Mouse (Mus musculus): ENCODE results near the gene Gpatch3. TPM values are rescaled to one million over a fixed set of nuclear protein-coding genes. Genes with fewer than 3 reads are reported as not detected.

Gene Gpatch3
- polyA plus RNA-seq (2015; fragmentation: Illumina TruSeq; extraction: RNeasy Lipid Tissue Mini Kit (QIAGEN cat#74804); ENCODE audit: insufficient read depth, low read depth, low replicate concordance): 1.6 TPM

DNA sequence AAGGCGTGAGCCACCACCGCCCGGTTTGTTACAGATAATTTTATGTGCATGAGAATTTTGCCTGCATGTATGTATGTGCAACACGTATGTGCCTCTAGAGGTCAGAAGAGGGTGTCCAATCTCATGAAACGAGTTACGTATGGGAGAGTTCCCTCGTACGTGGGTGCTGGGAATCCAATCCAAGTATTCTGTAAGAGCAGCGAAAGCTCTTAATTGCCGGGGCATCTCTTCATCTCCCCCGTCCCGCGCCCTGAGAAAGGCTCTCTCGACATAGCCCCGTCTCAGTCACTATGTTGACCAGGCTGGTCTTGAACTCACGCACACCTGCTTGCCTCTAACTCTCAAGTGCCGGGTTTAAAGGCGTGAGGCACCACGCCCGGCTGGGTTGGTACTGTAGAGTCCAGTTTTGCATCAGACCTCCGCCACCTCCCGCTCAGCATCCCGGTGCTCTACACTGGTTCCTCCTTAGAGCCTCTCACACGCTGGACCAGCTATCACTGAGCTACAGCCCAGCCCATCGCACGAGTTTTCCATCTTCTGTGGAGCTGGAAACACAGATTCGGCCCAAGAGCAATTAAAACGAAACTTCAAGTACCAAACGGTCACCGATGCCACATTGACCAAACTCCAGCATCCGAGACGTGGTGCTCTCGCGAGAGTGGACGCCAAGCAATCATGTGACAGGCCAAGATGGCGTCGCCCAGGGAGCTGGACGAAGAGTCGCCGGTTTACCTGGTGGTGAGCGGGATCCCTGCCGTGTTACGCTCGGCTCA is at the start of gene Gpatch3:
Gene Gpatch3 (plus strand): TSS at position 676 of the 773 bp plus-strand sequence.

DNA sequence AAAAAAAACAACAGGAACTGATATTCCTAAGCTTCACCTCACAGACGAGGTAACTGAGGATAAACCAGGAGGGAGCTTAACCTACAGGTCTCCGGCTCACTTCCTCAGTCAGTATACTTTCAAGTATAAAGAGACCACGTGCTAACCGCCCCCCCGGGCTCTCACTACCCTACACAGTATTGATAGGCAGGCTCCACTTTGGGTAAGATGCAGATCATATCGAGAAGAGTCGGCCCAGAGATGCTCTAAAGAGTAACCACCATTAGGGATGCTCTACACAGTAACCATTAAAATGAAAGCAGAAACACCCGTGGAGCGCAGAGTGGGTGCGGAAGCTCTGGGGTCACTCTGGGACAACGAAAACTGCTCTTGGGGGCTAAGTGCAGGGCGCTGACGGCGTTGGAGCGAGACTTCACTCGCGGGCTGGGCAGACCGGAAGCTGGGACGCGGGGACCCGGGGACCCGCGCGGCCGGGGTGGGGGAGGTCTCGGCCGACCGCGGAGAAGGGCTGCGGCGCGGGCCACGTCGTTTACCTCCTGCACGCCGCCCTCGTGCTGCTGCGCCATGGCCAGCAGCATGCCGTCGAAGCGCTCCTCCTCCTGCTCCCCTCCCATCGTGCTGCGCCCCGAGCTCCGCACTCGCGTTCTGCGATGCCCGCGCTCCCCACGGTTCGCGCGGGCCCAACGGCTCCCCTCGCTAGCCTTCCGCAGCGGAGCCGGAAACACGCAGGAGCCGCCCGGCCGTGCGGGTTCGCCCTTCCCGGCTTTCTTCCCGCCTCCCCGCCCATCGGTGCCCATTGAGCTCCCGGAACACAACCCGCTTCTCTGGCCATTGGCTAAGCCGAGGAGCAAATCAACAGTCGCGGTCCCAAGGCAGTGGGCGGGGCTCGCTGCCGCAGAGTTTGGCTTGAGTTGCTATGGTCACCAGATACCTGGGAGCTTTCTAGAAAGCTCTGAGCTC is 29.0 kb upstream of the Gpatch3 start, which contains the start of gene Nudc:
Gene Nudc (minus strand): TSS at position 725 of the 960 bp plus-strand sequence.

DNA sequence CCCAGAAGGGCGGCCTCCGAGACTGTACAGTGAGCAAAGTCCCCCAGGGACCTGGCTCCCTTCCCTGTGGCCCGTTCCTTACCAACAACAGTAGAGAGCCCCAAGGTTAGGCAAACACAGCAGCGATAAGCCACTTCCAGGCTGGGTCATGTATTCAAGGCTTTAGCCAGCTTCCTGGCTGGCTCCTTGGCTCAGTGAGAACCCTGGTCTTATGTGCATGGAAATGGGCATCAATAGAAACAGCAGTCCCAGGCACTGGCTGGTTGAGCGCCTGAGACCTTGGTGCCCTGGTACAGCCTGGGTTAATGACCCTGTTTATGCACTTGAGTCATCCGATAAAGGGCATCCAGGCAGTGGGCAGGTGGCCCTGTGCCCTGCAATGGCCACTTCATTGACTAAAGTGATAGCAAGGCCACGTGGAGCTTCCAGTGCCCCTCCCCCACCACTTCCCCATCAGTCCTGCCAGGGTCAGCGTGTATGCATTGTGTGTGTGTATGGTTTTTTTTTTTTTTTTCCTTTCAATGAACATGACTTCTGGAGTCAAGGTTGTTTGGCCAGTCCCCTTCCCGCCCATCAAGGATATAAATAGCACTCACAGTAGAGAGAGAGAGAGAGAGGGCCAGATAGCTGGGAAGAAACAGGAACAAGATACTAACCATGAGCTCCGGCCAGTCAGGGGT is 21.6 kb upstream of the Gpatch3 start, which contains the start of gene Nr0b2:
Gene Nr0b2 (plus strand): TSS at position 609 of the 680 bp plus-strand sequence.

DNA sequence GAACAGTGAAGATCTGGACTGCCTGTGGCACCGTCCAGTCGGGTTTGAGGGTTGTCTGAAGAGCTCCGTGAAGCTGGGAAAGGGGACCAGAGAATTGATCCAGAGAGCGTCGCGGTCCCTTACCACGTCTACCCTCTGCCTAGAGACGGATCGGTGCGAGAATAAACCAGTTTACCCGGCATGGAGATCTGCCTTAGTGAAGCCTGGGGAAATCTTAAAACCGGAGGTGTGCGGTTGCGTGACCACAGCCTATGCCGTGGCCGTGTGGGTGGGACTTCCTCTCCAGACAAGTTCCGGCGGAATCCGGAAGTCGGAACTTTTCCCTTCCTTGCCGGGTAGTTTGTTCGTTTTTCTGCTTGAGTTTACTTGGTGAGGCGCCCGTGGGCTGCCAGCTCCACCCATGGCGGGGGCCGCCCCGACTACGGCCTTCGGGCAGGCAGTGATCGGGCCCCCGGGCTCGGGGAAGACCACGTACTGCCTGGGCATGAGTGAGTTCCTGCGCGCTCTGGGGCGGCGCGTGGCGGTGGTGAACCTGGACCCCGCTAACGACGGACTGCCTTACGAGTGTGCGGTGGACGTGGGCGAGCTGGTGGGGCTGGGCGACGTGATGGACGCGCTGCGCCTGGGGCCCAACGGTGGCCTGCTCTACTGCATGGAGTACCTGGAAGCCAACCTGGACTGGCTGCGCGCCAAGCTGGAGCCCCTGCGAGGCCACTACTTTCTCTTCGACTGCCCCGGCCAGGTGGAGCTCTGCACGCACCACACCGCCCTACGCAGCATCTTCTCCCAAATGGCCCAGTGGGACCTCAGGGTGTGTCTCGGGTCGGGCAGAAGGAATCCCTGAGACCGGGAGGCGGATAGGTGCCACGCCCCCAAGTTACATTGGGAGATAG is 9.8 kb downstream of the Gpatch3 start, which contains the start of gene Gpn2:
Gene Gpn2 (plus strand): TSS at position 304 of the 893 bp plus-strand sequence.

DNA sequence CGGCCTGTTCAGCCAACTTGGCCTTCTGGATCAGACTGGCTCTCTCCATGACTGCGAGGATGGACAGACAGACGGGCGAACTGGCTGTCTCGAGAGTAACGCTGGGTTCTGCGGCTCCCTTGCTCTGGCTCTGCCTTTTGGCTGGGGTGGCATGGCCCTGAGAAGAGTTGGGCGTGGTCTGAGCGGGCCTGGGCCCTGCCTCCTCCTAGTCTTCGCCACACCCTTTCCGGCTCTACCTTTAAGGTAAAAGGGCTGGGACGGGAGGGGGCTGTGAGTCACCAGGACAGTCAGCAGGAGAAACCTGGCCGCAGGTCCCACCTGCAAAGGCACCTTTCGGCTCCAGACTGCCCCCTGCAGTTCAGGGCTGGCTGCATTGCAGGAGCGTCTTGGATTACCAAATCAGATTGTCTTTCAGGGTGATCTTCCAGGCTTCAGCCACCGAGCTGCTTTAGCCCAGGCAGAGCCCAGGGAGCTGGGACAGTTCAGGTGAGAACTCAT is 27.2 kb downstream of the Gpatch3 start, which contains the start of gene Sfn:
Gene Sfn (minus strand): TSS at position 448 of the 498 bp plus-strand sequence.

Other genes starting within 250 kb of the Gpatch3 start
- gene Wdtc1, start 221.3 kb upstream of the Gpatch3 start, polyA plus RNA-seq (2015; fragmentation: Illumina TruSeq; extraction: RNeasy Lipid Tissue Mini Kit (QIAGEN cat#74804); ENCODE audit: insufficient read depth, low read depth, low replicate concordance): 7.4 TPM
- gene Slc9a1, start 205.0 kb upstream of the Gpatch3 start, polyA plus RNA-seq (2015; fragmentation: Illumina TruSeq; extraction: RNeasy Lipid Tissue Mini Kit (QIAGEN cat#74804); ENCODE audit: insufficient read depth, low read depth, low replicate concordance): 10.4 TPM
- 2.5 TPM for gene Tent5b, start 94.6 kb upstream of the Gpatch3 start, polyA plus RNA-seq (2015; fragmentation: Illumina TruSeq; extraction: RNeasy Lipid Tissue Mini Kit (QIAGEN cat#74804); ENCODE audit: insufficient read depth, low read depth, low replicate concordance)
- 2.0 TPM for gene Trnp1, start 76.2 kb upstream of the Gpatch3 start, polyA plus RNA-seq (2015; fragmentation: Illumina TruSeq; extraction: RNeasy Lipid Tissue Mini Kit (QIAGEN cat#74804); ENCODE audit: insufficient read depth, low read depth, low replicate concordance)
- gene Kdf1, start 55.8 kb upstream of the Gpatch3 start, polyA plus RNA-seq (2015; fragmentation: Illumina TruSeq; extraction: RNeasy Lipid Tissue Mini Kit (QIAGEN cat#74804); ENCODE audit: insufficient read depth, low read depth, low replicate concordance): 5.3 TPM
- 29.6 TPM for gene Nudc, start 28.7 kb upstream of the Gpatch3 start, polyA plus RNA-seq (2015; fragmentation: Illumina TruSeq; extraction: RNeasy Lipid Tissue Mini Kit (QIAGEN cat#74804); ENCODE audit: insufficient read depth, low read depth, low replicate concordance)
- gene Nr0b2, start 21.4 kb upstream of the Gpatch3 start, polyA plus RNA-seq (2015; fragmentation: Illumina TruSeq; extraction: RNeasy Lipid Tissue Mini Kit (QIAGEN cat#74804); ENCODE audit: insufficient read depth, low read depth, low replicate concordance): 5.4 TPM
- gene Gpn2, start 9.6 kb downstream of the Gpatch3 start, polyA plus RNA-seq (2015; fragmentation: Illumina TruSeq; extraction: RNeasy Lipid Tissue Mini Kit (QIAGEN cat#74804); ENCODE audit: insufficient read depth, low read depth, low replicate concordance): 3.3 TPM
- 2.9 TPM for gene Sfn, start 27.4 kb downstream of the Gpatch3 start, polyA plus RNA-seq (2015; fragmentation: Illumina TruSeq; extraction: RNeasy Lipid Tissue Mini Kit (QIAGEN cat#74804); ENCODE audit: insufficient read depth, low read depth, low replicate concordance)
- 6.9 TPM for gene Zdhhc18, start 75.4 kb downstream of the Gpatch3 start, polyA plus RNA-seq (2015; fragmentation: Illumina TruSeq; extraction: RNeasy Lipid Tissue Mini Kit (QIAGEN cat#74804); ENCODE audit: insufficient read depth, low read depth, low replicate concordance)
- 3.0 TPM for gene Pigv, start 97.9 kb downstream of the Gpatch3 start, polyA plus RNA-seq (2015; fragmentation: Illumina TruSeq; extraction: RNeasy Lipid Tissue Mini Kit (QIAGEN cat#74804); ENCODE audit: insufficient read depth, low read depth, low replicate concordance)
- 9.8 TPM for gene Arid1a, start 182.0 kb downstream of the Gpatch3 start, polyA plus RNA-seq (2015; fragmentation: Illumina TruSeq; extraction: RNeasy Lipid Tissue Mini Kit (QIAGEN cat#74804); ENCODE audit: insufficient read depth, low read depth, low replicate concordance)